Mouse (Mus musculus): ENCODE measurements around the gene Zfp524. TPM values are rescaled to one million over a fixed set of nuclear protein-coding genes. Genes with fewer than 3 reads are reported as not detected.
"Not testable (repeated sequence)": the region's sequence is repeated elsewhere in the genome, so short reads cannot be mapped to it uniquely, and the experiment has no call there.

Zfp524 gene
- polyA plus RNA-seq, 1 experiment from 2014 or later, result 15.2 TPM

DNA sequence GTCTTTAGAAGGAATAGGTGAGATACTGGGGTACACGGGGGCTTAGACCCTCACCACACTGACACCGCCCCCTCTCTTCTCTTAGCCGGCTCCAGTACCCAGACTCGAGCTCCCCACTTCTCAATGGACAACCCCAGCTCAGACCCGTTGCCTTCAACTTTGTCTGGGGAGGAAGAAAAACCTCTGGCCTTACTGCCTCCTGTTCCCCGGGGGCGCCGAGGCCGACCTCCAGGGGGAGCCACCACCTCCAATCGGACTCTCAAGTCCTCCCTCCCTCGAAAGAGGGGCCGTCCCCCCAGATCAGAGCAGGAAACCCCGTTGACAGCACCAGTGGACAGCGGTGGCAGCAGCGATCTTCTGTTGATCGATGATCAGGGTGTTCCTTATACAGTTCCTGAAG, 3.1 kb downstream of the Zfp524 start:
- no peak overlapping the region for H3K9ac ChIP-seq
- H3K27ac ChIP-seq (replicated peaks), result no peak overlapping the region
- no peaks in the 10 kb centered on the region for H3K27me3 ChIP-seq
- 95% methylated on average over 16 of the region's 16 CpGs for WGBS
- ATAC-seq (ENCODE audit: insufficient number of reproducible peaks, low FRiP score, low TSS enrichment, low read depth), result no peak
- H3K4me1 ChIP-seq, result peaks cover 12% of the 10 kb centered on the region
- no peaks in the 10 kb centered on the region for H3K9me3 ChIP-seq (replicated peaks)
- no peak overlapping the region for H3K4me3 ChIP-seq (replicated peaks)
- no peak overlapping the region for H3K4me2 ChIP-seq (replicated peaks)
- peaks cover 24% of the 10 kb centered on the region for H3K36me3 ChIP-seq

- H3K4me2 ChIP-seq (replicated peaks), result no peak overlapping the region
- H3K4me3 ChIP-seq (replicated peaks), result no peak overlapping the region
- 96% methylated on average over 21 of the region's 21 CpGs for WGBS
- H3K4me1 ChIP-seq, result peaks cover 18% of the 10 kb centered on the region
- H3K9me3 ChIP-seq (replicated peaks), result no peaks in the 10 kb centered on the region
- no peak for ATAC-seq (ENCODE audit: insufficient number of reproducible peaks, low FRiP score, low TSS enrichment, low read depth)
- H3K27me3 ChIP-seq, result no peaks in the 10 kb centered on the region
- no peak overlapping the region for H3K27ac ChIP-seq (replicated peaks)
- no peak overlapping the region for H3K9ac ChIP-seq
- peaks cover 25% of the 10 kb centered on the region for H3K36me3 ChIP-seq
Measured at GRCm38 (mm10) chr7:5017931-5018330, 3.7 kb downstream of the Zfp524 start.

DNA sequence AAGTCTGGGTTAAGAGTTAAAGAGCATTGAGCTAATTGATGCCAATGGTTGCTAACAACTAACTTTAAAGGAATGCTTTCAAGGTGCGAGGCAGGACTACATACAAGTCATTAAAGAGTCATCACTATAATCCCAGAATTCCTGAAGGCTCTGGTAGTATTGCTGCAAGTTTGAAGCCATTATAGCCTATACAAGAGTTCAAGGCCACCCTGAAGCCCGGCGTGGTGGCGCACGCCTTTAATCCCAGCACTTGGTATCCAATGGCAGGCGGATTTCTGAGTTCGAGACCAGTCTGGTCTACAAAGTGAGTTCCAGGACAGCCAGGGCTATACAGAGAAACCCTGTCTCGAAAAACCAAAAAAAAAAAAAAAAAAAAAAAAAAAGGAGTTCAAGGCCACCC, 5.4 kb downstream of the Zfp524 start:
- peaks cover 40% of the 10 kb centered on the region for H3K36me3 ChIP-seq
- H3K4me2 ChIP-seq (replicated peaks), result peak overlapping the region; percentile 66
- H3K27ac ChIP-seq (replicated peaks), result peak overlapping the region; percentile 98
- peak overlapping the region; percentile 89 for H3K4me3 ChIP-seq (replicated peaks)
- WGBS, result 29% methylated on average over 8 of the region's 8 CpGs
- H3K9me3 ChIP-seq (replicated peaks); H3K27me3 ChIP-seq; ATAC-seq (ENCODE audit: insufficient number of reproducible peaks, low FRiP score, low TSS enrichment, low read depth): not testable (repeated sequence)
- peaks cover 23% of the 10 kb centered on the region for H3K4me1 ChIP-seq
- H3K9ac ChIP-seq, result peak overlapping the region; percentile 89; the same call in 1 of the 2 replicates

DNA sequence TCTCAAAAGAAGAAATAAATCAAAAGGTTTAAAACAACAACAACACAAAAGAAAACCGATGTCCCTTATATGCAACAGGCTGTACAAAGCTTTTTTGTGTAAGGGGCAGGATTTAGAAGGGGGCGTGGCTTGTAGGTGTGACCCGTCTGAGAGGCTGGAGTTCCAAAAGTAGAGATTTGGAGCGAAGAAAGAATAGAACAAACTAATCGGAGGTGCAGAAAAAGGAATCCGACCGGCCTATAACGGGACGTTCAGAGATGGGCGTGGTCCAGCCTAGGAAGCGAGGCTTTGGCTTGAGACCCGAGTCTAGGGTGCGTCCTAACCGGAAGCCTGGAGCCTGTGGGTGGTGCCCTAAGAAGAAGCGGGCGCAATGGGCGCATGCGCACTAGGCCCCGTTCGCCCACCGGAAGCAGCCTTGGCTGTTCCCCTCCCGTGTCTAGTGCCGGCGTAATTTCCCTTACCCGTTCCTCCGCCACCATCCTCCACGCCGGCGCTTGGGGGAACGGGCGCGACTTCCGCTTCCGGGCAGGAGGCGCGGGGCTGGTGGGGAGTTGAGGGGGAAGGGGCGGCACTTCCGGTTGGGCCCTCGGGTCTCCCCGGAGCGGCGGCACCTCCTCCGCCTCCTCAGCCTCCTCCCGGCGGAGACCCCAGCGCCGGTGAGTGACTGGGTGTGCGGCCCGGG, 5.9 kb downstream of the Zfp524 start, which contains the start of the genes Zfp865 and Ccdc106:
Zfp865 (plus strand) TSS at position 377 of the 682 bp plus-strand sequence.
Ccdc106 (plus strand) TSS at position 554 of the 682 bp plus-strand sequence.
- under 1% methylated on average over 42 of the region's 49 CpGs for WGBS

GRCm38 (mm10) chr7:5020685-5021084, 6.5 kb downstream of the Zfp524 start:
- no peak; the same call in 1 of the 2 replicates for ATAC-seq (ENCODE audit: insufficient number of reproducible peaks, low FRiP score, low TSS enrichment, low read depth)
- H3K9ac ChIP-seq, result peak overlapping the region; percentile 89
- H3K36me3 ChIP-seq, result peaks cover 51% of the 10 kb centered on the region
- H3K9me3 ChIP-seq (replicated peaks), result no peaks in the 10 kb centered on the region
- 0% methylated on average over 12 of the region's 15 CpGs for whole genome bisulfite sequencing
- peak overlapping the region; percentile 89 for H3K4me3 ChIP-seq (replicated peaks)
- H3K27ac ChIP-seq (replicated peaks), result peak overlapping the region; percentile 98
- H3K27me3 ChIP-seq, result no peaks in the 10 kb centered on the region
- peaks cover 23% of the 10 kb centered on the region for H3K4me1 ChIP-seq
- peak overlapping the region; percentile 66 for H3K4me2 ChIP-seq (replicated peaks)

More for the DNA sequence above, 5.9 kb downstream of the Zfp524 start, which contains the start of the genes Zfp865 and Ccdc106:
- Histone ChIP-seq H3K27ac (replicated peaks) (peak within 1 kb of the TSS; percentile 98), H3K9me3 (replicated peaks) (no peaks in the 10 kb centered on the region), H3K4me3 (replicated peaks) (peak within 1 kb of the TSS; percentile 89), H3K9ac (peak within 1 kb of the TSS; percentile 89), H3K36me3 (peaks cover 46% of the 10 kb centered on the region), H3K4me2 (replicated peaks) (peak within 1 kb of the TSS; percentile 66), H3K4me1 (peaks cover 23% of the 10 kb centered on the region), H3K27me3 (no peaks in the 10 kb centered on the region)
- peak; percentile 91 for ATAC-seq (ENCODE audit: insufficient number of reproducible peaks, low FRiP score, low TSS enrichment, low read depth)

- WGBS, result 46% methylated on average over 5 of the region's 5 CpGs
- Histone ChIP-seq H3K27ac (replicated peaks) (peak overlapping the region; percentile 98; the same call in 1 of the 2 replicates), H3K4me1 (peaks cover 23% of the 10 kb centered on the region), H3K4me3 (replicated peaks) (peak overlapping the region; percentile 89), H3K36me3 (peaks cover 56% of the 10 kb centered on the region), H3K9ac (peak overlapping the region; percentile 89), H3K9me3 (replicated peaks) (no peaks in the 10 kb centered on the region), H3K4me2 (replicated peaks) (peak overlapping the region; percentile 66), H3K27me3 (no peaks in the 10 kb centered on the region)
- ATAC-seq (ENCODE audit: insufficient number of reproducible peaks, low FRiP score, low TSS enrichment, low read depth), result no peak
Measured at GRCm38 (mm10) chr7:5021197-5021596, 7.0 kb downstream of the Zfp524 start.

DNA sequence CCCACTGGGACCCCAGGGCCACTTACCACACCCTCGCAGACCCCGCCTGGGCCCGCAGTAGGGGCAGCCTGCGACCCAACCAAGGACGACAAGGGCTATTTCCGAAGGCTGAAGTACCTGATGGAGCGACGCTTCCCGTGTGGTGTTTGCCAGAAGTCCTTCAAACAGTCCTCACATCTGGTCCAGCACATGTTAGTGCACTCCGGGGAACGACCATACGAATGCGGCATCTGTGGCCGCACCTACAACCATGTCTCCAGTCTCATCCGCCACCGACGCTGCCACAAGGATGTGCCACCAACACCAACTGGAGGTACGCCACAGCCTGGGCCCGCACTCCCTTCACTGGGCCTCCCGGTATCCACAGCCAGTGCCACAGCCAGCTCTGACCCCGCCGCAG, 15.3 kb downstream of the Zfp524 start:
- Histone ChIP-seq H3K9me3 (replicated peaks) (peaks cover 33% of the 10 kb centered on the region), H3K4me1 (no peaks in the 10 kb centered on the region), H3K27me3 (no peaks in the 10 kb centered on the region), H3K36me3 (peaks cover 95% of the 10 kb centered on the region), H3K4me3 (replicated peaks) (no peak overlapping the region), H3K27ac (replicated peaks) (no peak overlapping the region), H3K9ac (no peak overlapping the region), H3K4me2 (replicated peaks) (no peak overlapping the region)
- WGBS, result 96% methylated on average over 22 of the region's 22 CpGs
- no peak for ATAC-seq (ENCODE audit: insufficient number of reproducible peaks, low FRiP score, low TSS enrichment, low read depth)

- H3K4me3 ChIP-seq (replicated peaks), result no peak overlapping the region
- WGBS, result 92% methylated on average over 21 of the region's 21 CpGs
- no peak overlapping the region for H3K9ac ChIP-seq
- peaks cover 95% of the 10 kb centered on the region for H3K36me3 ChIP-seq
- peaks cover 33% of the 10 kb centered on the region for H3K9me3 ChIP-seq (replicated peaks)
- no peak overlapping the region for H3K27ac ChIP-seq (replicated peaks)
- no peak for ATAC-seq (ENCODE audit: insufficient number of reproducible peaks, low FRiP score, low TSS enrichment, low read depth)
- H3K4me1 ChIP-seq, result no peaks in the 10 kb centered on the region
- no peaks in the 10 kb centered on the region for H3K27me3 ChIP-seq
- no peak overlapping the region for H3K4me2 ChIP-seq (replicated peaks)
Measured at GRCm38 (mm10) chr7:5029946-5030345, 15.7 kb downstream of the Zfp524 start.

GRCm38 (mm10) chr7:5030554-5031275, 16.5 kb downstream of the Zfp524 start:
- Histone ChIP-seq H3K4me2 (replicated peaks) (no peak overlapping the region), H3K27me3 (no peaks in the 10 kb centered on the region), H3K4me3 (replicated peaks) (no peak overlapping the region), H3K9ac (no peak overlapping the region), H3K9me3 (replicated peaks) (peaks cover 33% of the 10 kb centered on the region), H3K4me1 (no peaks in the 10 kb centered on the region), H3K36me3 (peaks cover 95% of the 10 kb centered on the region), H3K27ac (replicated peaks) (no peak overlapping the region)
- 87% methylated on average over 63 of the region's 63 CpGs for WGBS
- no peak for ATAC-seq (ENCODE audit: insufficient number of reproducible peaks, low FRiP score, low TSS enrichment, low read depth)

GRCm38 (mm10) chr7:5031496-5031895, 17.3 kb downstream of the Zfp524 start:
- H3K27ac ChIP-seq (replicated peaks), result no peak overlapping the region
- H3K4me3 ChIP-seq (replicated peaks), result no peak overlapping the region
- H3K4me2 ChIP-seq (replicated peaks), result no peak overlapping the region
- H3K9me3 ChIP-seq (replicated peaks), result peaks cover 36% of the 10 kb centered on the region
- no peak overlapping the region for H3K9ac ChIP-seq
- 81% methylated on average over 46 of the region's 46 CpGs for WGBS
- peaks cover 93% of the 10 kb centered on the region for H3K36me3 ChIP-seq
- ATAC-seq (ENCODE audit: insufficient number of reproducible peaks, low FRiP score, low TSS enrichment, low read depth), result no peak
- H3K27me3 ChIP-seq, result no peaks in the 10 kb centered on the region
- H3K4me1 ChIP-seq, result no peaks in the 10 kb centered on the region

DNA sequence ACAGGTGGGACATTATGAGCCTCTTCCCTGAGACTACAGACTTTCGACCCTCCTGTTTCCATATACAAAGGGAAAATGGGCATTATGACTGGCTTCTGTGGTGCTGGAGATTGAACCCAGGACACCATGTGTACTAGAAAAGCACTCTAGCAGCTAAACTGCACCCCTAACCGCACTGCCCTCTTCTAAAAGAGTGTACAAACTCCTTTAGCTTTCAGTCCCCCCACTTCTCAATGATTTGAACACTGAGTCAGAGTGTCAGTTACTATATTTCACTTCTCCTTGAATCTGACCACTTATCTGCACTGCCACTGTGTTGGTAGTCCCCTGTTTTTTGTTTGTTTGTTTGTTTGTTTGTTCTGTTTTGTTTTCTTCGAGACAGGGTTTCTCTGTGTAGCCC, 19.6 kb downstream of the Zfp524 start, which contains the start of gene 4632433K11Rik:
4632433K11Rik (plus strand) TSS at position 301 of the 400 bp plus-strand sequence.
- 93% methylated on average over 3 of the region's 3 CpGs for WGBS
- Histone ChIP-seq H3K27ac (replicated peaks) (no peak within 1 kb of the TSS), H3K9ac (no peak within 1 kb of the TSS), H3K4me2 (replicated peaks) (no peak within 1 kb of the TSS), H3K9me3 (replicated peaks) (peaks cover 36% of the 10 kb centered on the region), H3K4me3 (replicated peaks) (no peak within 1 kb of the TSS), H3K27me3 (no peaks in the 10 kb centered on the region), H3K36me3 (peaks cover 75% of the 10 kb centered on the region), H3K4me1 (peaks cover 4% of the 10 kb centered on the region; the same call in 1 of the 2 replicates)
- ATAC-seq (ENCODE audit: insufficient number of reproducible peaks, low FRiP score, low TSS enrichment, low read depth), result no peak
